Mouse (Mus musculus): ENCODE results near the gene Tmed4. TPM values are rescaled to one million over a fixed set of nuclear protein-coding genes. Genes with fewer than 3 reads are reported as not detected.
"Not testable (repeated sequence)": the region's sequence is repeated elsewhere in the genome, so short reads cannot be mapped to it uniquely, and the experiment has no call there.

The Tmed4 gene
- polyA plus RNA-seq, 1 experiment from 2014 or later: 105 TPM

GRCm38 (mm10) chr11:6261434-6262082 is 13.1 kb downstream of the Tmed4 start:
- no peaks in the 10 kb centered on the region for H3K9me3 ChIP-seq (replicated peaks)
- WGBS: 84% methylated on average over 10 of the region's 10 CpGs
- peaks cover 96% of the 10 kb centered on the region for H3K36me3 ChIP-seq
- H3K4me1 ChIP-seq: peaks cover 5% of the 10 kb centered on the region
- no peak overlapping the region for H3K27ac ChIP-seq
- no peaks in the 10 kb centered on the region for H3K27me3 ChIP-seq (ENCODE audit: low read depth, poor library complexity, severe bottlenecking)
- no peak overlapping the region for H3K4me3 ChIP-seq
- peak; percentile 86 for DNase-seq (ENCODE audit: low spot score)

- DNase-seq (ENCODE audit: low spot score): no peak
- Histone ChIP-seq H3K4me1 (no peaks in the 10 kb centered on the region), H3K27ac (no peak overlapping the region), H3K27me3 (ENCODE audit: low read depth, poor library complexity, severe bottlenecking) (no peaks in the 10 kb centered on the region), H3K36me3 (peaks cover 74% of the 10 kb centered on the region), H3K9me3 (replicated peaks) (no peaks in the 10 kb centered on the region), H3K4me3 (no peak overlapping the region)
- WGBS: 96% methylated on average over 7 of the region's 7 CpGs
These were observed 15.3 kb downstream of the Tmed4 start for GRCm38 (mm10) chr11:6259413-6259812.

GRCm38 (mm10) chr11:6256490-6257072 is 18.1 kb downstream of the Tmed4 start:
- no peaks in the 10 kb centered on the region for H3K4me1 ChIP-seq
- WGBS: 76% methylated on average over 6 of the region's 6 CpGs
- no peak overlapping the region; the same call in 1 of the 2 replicates for H3K27ac ChIP-seq
- H3K9me3 ChIP-seq (replicated peaks): no peaks in the 10 kb centered on the region
- peaks cover 46% of the 10 kb centered on the region for H3K36me3 ChIP-seq
- no peak overlapping the region for H3K4me3 ChIP-seq
- H3K27me3 ChIP-seq (ENCODE audit: low read depth, poor library complexity, severe bottlenecking): no peaks in the 10 kb centered on the region
- no peak for DNase-seq (ENCODE audit: low spot score)

GRCm38 (mm10) chr11:6254602-6255001 is 20.1 kb downstream of the Tmed4 start:
- DNase-seq (ENCODE audit: low spot score); H3K4me1 ChIP-seq; H3K27me3 ChIP-seq (ENCODE audit: low read depth, poor library complexity, severe bottlenecking); H3K9me3 ChIP-seq (replicated peaks); H3K4me3 ChIP-seq; H3K27ac ChIP-seq: not testable (repeated sequence)
- peaks cover 26% of the 10 kb centered on the region for H3K36me3 ChIP-seq
- WGBS: 92% methylated on average over 2 of the region's 2 CpGs

GRCm38 (mm10) chr11:6252824-6253223 is 21.8 kb downstream of the Tmed4 start:
- Histone ChIP-seq H3K36me3 (peaks cover 8% of the 10 kb centered on the region), H3K9me3 (replicated peaks) (no peaks in the 10 kb centered on the region), H3K4me3 (no peak overlapping the region), H3K4me1 (no peaks in the 10 kb centered on the region), H3K27ac (no peak overlapping the region), H3K27me3 (ENCODE audit: low read depth, poor library complexity, severe bottlenecking) (no peaks in the 10 kb centered on the region)
- 90% methylated on average over 4 of the region's 4 CpGs for WGBS
- no peak for DNase-seq (ENCODE audit: low spot score)

- H3K27me3 ChIP-seq (ENCODE audit: low read depth, poor library complexity, severe bottlenecking): no peaks in the 10 kb centered on the region
- H3K36me3 ChIP-seq: peaks cover 3% of the 10 kb centered on the region; the same call in 1 of the 2 replicates
- DNase-seq (ENCODE audit: low spot score): no peak
- H3K9me3 ChIP-seq (replicated peaks): no peaks in the 10 kb centered on the region
- H3K4me1 ChIP-seq: no peaks in the 10 kb centered on the region
- no peak overlapping the region for H3K27ac ChIP-seq
- H3K4me3 ChIP-seq: no peak overlapping the region
- WGBS: 89% methylated on average over 5 of the region's 5 CpGs
These were observed 22.4 kb downstream of the Tmed4 start for GRCm38 (mm10) chr11:6252248-6252647.

- Histone ChIP-seq H3K4me1 (no peaks in the 10 kb centered on the region), H3K27ac (no peak overlapping the region), H3K27me3 (ENCODE audit: low read depth, poor library complexity, severe bottlenecking) (no peaks in the 10 kb centered on the region), H3K9me3 (replicated peaks) (no peaks in the 10 kb centered on the region), H3K4me3 (no peak overlapping the region), H3K36me3 (no peaks in the 10 kb centered on the region)
- no peak for DNase-seq (ENCODE audit: low spot score)
- WGBS: 60% methylated on average over 18 of the region's 19 CpGs
These were observed 30.0 kb downstream of the Tmed4 start for GRCm38 (mm10) chr11:6244707-6245106.

GRCm38 (mm10) chr11:6233025-6233424 is 41.6 kb downstream of the Tmed4 start:
- no peaks in the 10 kb centered on the region for H3K4me1 ChIP-seq
- no peak overlapping the region for H3K27ac ChIP-seq
- no peak for DNase-seq (ENCODE audit: low spot score)
- H3K9me3 ChIP-seq (replicated peaks): 0 out of 2 replicates have a peak, but pooled peaks cover 5% of the 10 kb centered on the region
- no peak overlapping the region for H3K4me3 ChIP-seq
- H3K27me3 ChIP-seq (ENCODE audit: low read depth, poor library complexity, severe bottlenecking): no peaks in the 10 kb centered on the region
- WGBS: 88% methylated on average over 4 of the region's 4 CpGs
- H3K36me3 ChIP-seq: no peaks in the 10 kb centered on the region

GRCm38 (mm10) chr11:6230012-6230411 is 44.7 kb downstream of the Tmed4 start, which contains the start of gene Npc1l1:
Gene Npc1l1 (minus strand): TSS chr11:6230143.
- DNase-seq (ENCODE audit: low spot score): no peak
- H3K4me3 ChIP-seq: no peak within 1 kb of the TSS
- no peaks in the 10 kb centered on the region for H3K4me1 ChIP-seq
- WGBS: 83% methylated on average over 7 of the region's 7 CpGs
- H3K36me3 ChIP-seq: no peaks in the 10 kb centered on the region
- H3K27me3 ChIP-seq (ENCODE audit: low read depth, poor library complexity, severe bottlenecking): no peaks in the 10 kb centered on the region
- no peaks in the 10 kb centered on the region for H3K9me3 ChIP-seq (replicated peaks)
- H3K27ac ChIP-seq: no peak within 1 kb of the TSS

- Histone ChIP-seq H3K27me3 (ENCODE audit: low read depth, poor library complexity, severe bottlenecking) (no peaks in the 10 kb centered on the region), H3K9me3 (replicated peaks) (no peaks in the 10 kb centered on the region), H3K4me3 (no peak overlapping the region), H3K4me1 (no peaks in the 10 kb centered on the region; the same call in 1 of the 2 replicates), H3K27ac (no peak overlapping the region), H3K36me3 (no peaks in the 10 kb centered on the region)
- WGBS: 81% methylated on average over 14 of the region's 14 CpGs
- no peak for DNase-seq (ENCODE audit: low spot score)
These were observed 50.0 kb downstream of the Tmed4 start for GRCm38 (mm10) chr11:6224541-6225229.

GRCm38 (mm10) chr11:6222187-6222586 is 52.5 kb downstream of the Tmed4 start:
- Histone ChIP-seq H3K27ac (no peak overlapping the region), H3K27me3 (ENCODE audit: low read depth, poor library complexity, severe bottlenecking) (no peaks in the 10 kb centered on the region), H3K36me3 (no peaks in the 10 kb centered on the region), H3K4me1 (no peaks in the 10 kb centered on the region; the same call in 1 of the 2 replicates), H3K9me3 (replicated peaks) (no peaks in the 10 kb centered on the region), H3K4me3 (no peak overlapping the region)
- DNase-seq (ENCODE audit: low spot score): no peak
- 92% methylated on average over 10 of the region's 10 CpGs for WGBS
